Mouse (Mus musculus) CH12.LX (cell line): ENCODE measurements at regions not wholly inside any gene's neighbourhood (a gene's known extent, or its start where the extent isn't known, plus 50 kb on each side); places are given as distances from the start of the nearest gene placed in this dataset.

Source experiments
- DNase-seq: peaks from one replicate; pipeline ENCODE4 v3.0.0-alpha.2; 2013; ENCODE audit errors: extremely low read depth
- H3K27ac ChIP-seq: 2 replicates; pipeline ENCODE4 v1.5.1; 2012; ENCODE audit warnings: low read depth, mild to moderate bottlenecking, control low read depth, moderate library complexity; ENCODE audit not compliant: insufficient read depth
- H3K27me3 ChIP-seq: replicated peaks from 2 replicates; pipeline ENCODE3; 2012; ENCODE audit warnings: inconsistent platforms
- H3K36me3 ChIP-seq, 2 experiments: replicated peaks in 1 of 2; 2 replicates each; pipeline versions ENCODE3 to v1.6.1; 2012; ENCODE audit warnings: inconsistent platforms in 1 of 2, low read length in 1 of 2, mild to moderate bottlenecking in 1 of 2, mixed read lengths in 1 of 2, moderate library complexity in 1 of 2; ENCODE audit not compliant: control insufficient read depth in 1 of 2, insufficient read depth in 1 of 2
- H3K4me1 ChIP-seq, 2 experiments: 2 replicates each; pipeline ENCODE4 v1.6.1; 2012; ENCODE audit warnings: inconsistent platforms in 1 of 2, moderate library complexity in 1 of 2; ENCODE audit not compliant: insufficient read depth in 2 of 2, control insufficient read depth in 1 of 2
- H3K4me2 ChIP-seq: 2 replicates; pipeline ENCODE4 v1.6.1; 2012; ENCODE audit warnings: low read depth, mild to moderate bottlenecking, control low read depth; ENCODE audit not compliant: poor library complexity, insufficient read depth, severe bottlenecking
- H3K4me3 ChIP-seq, 3 experiments: fragments of 150-350 bp in 1 of 3; sonication (generic) in 1 of 3; replicated peaks in 1 of 3; 2 replicates each; pipeline versions ENCODE3 to v1.5.1; 2011 to 2012; ENCODE audit warnings: low read depth in 2 of 3, low read length in 2 of 3, mild to moderate bottlenecking in 2 of 3, moderate library complexity in 2 of 3, control low read depth in 1 of 3, improper control_type of control experiment in 1 of 3, inconsistent platforms in 1 of 3, mixed read lengths in 1 of 3; ENCODE audit not compliant: poor library complexity in 1 of 3
- H3K79me2 ChIP-seq: replicated peaks from 2 replicates; pipeline ENCODE4 v1.6.1; 2012; ENCODE audit warnings: mild to moderate bottlenecking, moderate library complexity; ENCODE audit not compliant: control insufficient read depth, poor library complexity, insufficient read depth, severe bottlenecking; ENCODE audit errors: extremely low read depth
- H3K9ac ChIP-seq: 2 replicates; pipeline ENCODE4 v1.6.1; 2012; ENCODE audit warnings: low read depth, mild to moderate bottlenecking, control low read depth, moderate library complexity; ENCODE audit not compliant: insufficient read depth
- H3K9me3 ChIP-seq: replicated peaks from 2 replicates; pipeline ENCODE3; 2012; ENCODE audit warnings: low read length, inconsistent platforms, mixed read lengths
- BHLHE40 ChIP-seq: IDR thresholded peaks from 2 replicates; pipeline ENCODE4 v1.6.1; 2011; ENCODE audit warnings: mild to moderate bottlenecking, low read depth, low read length, improper control_type of control experiment
- CHD1 ChIP-seq: IDR thresholded peaks from 2 replicates; pipeline ENCODE4 v1.6.1; 2012; ENCODE audit warnings: low read depth, low read length, improper control_type of control experiment, inconsistent platforms
- CHD2 ChIP-seq: IDR thresholded peaks from 2 replicates; pipeline ENCODE4 v1.6.1; 2011; ENCODE audit warnings: low read length, improper control_type of control experiment
- CTCF ChIP-seq, 2 experiments: IDR thresholded peaks in 1 of 2; conservative IDR thresholded peaks in 1 of 2; 2 replicates each; pipeline ENCODE4 v1.5.1; 2011 to 2012; ENCODE audit warnings: low read depth in 2 of 2, low read length in 2 of 2, improper control_type of control experiment in 1 of 2, inconsistent platforms in 1 of 2, mild to moderate bottlenecking in 1 of 2, moderate library complexity in 1 of 2
- ELF1 ChIP-seq: IDR thresholded peaks from 2 replicates; pipeline ENCODE4 v1.6.1; 2014; ENCODE audit warnings: low read depth, mild to moderate bottlenecking, inconsistent platforms, low read length, improper control_type of control experiment
- HCFC1 ChIP-seq: IDR thresholded peaks from 2 replicates; pipeline ENCODE4 v1.6.1; 2012; ENCODE audit warnings: low read depth, mild to moderate bottlenecking, inconsistent platforms, low read length, improper control_type of control experiment
- IRF4 ChIP-seq: IDR thresholded peaks from 2 replicates; pipeline ENCODE4 v1.6.1; 2014; ENCODE audit warnings: low read depth, mild to moderate bottlenecking, inconsistent platforms, low read length, improper control_type of control experiment
- KAT2A ChIP-seq: IDR thresholded peaks from 2 replicates; pipeline ENCODE4 v1.6.1; 2012; ENCODE audit warnings: low read length, improper control_type of control experiment, inconsistent platforms; ENCODE audit not compliant: insufficient replicate concordance
- MAX ChIP-seq: IDR thresholded peaks from 2 replicates; pipeline ENCODE4 v1.6.1; 2011; ENCODE audit warnings: low read length, improper control_type of control experiment
- MEF2A ChIP-seq: IDR thresholded peaks from 2 replicates; pipeline ENCODE4 v1.6.1; 2014; ENCODE audit warnings: low read depth, mild to moderate bottlenecking, inconsistent platforms, low read length, improper control_type of control experiment, borderline replicate concordance
- MXI1 ChIP-seq: IDR thresholded peaks from 2 replicates; pipeline ENCODE4 v1.6.1; 2011; ENCODE audit warnings: mild to moderate bottlenecking, low read depth, low read length, improper control_type of control experiment
- MYC ChIP-seq: IDR thresholded peaks from 2 replicates; pipeline ENCODE4 v1.6.1; 2011; ENCODE audit warnings: low read depth, mild to moderate bottlenecking, improper control_type of control experiment, low read length
- NELFE ChIP-seq: IDR thresholded peaks from 2 replicates; pipeline ENCODE4 v1.6.1; 2011; ENCODE audit warnings: low read depth, low read length, improper control_type of control experiment
- NRF1 ChIP-seq: IDR thresholded peaks from 2 replicates; pipeline ENCODE4 v1.6.1; 2014; ENCODE audit warnings: low read depth, mild to moderate bottlenecking, inconsistent platforms, low read length, improper control_type of control experiment, moderate library complexity
- PAX5 ChIP-seq: IDR thresholded peaks from 2 replicates; pipeline ENCODE4 v1.6.1; 2012; ENCODE audit warnings: low read length, inconsistent platforms, mixed read lengths
- SIN3A ChIP-seq: IDR thresholded peaks from 2 replicates; pipeline ENCODE4 v1.6.1; 2012; ENCODE audit warnings: low read length, improper control_type of control experiment, inconsistent platforms
- TBP ChIP-seq: conservative IDR thresholded peaks from 2 replicates; pipeline ENCODE4 v1.6.1; 2011; ENCODE audit warnings: low read depth, low read length, improper control_type of control experiment
- UBTF ChIP-seq: IDR thresholded peaks from 2 replicates; pipeline ENCODE4 v1.6.1; 2012; ENCODE audit warnings: low read depth, mild to moderate bottlenecking, inconsistent platforms, low read length, improper control_type of control experiment, moderate library complexity
- USF2 ChIP-seq: conservative IDR thresholded peaks from 2 replicates; pipeline ENCODE4 v1.6.1; 2011; ENCODE audit warnings: low read depth, low read length, improper control_type of control experiment
- ZMIZ1 ChIP-seq: IDR thresholded peaks from 2 replicates; pipeline ENCODE4 v1.6.1; 2012; ENCODE audit warnings: low read depth, mild to moderate bottlenecking, inconsistent platforms, low read length, improper control_type of control experiment
- ZNF384 ChIP-seq: IDR thresholded peaks from 2 replicates; pipeline ENCODE4 v1.6.1; 2012; ENCODE audit warnings: low read depth, low read length, improper control_type of control experiment, inconsistent platforms
- dilution Hi-C: fragments of 300-500 bp; cut with MboI; formaldehyde crosslinking; loops from 2 replicates; pipeline ENCODE4 v1.14.3; 2020; ENCODE audit warnings: low sequenced_read_pairs; ENCODE audit not compliant: extremely low pct_unique_long_range_greater_than_20kb, extremely low pct_ligation_motif_present
- in situ Hi-C: fragments of 300-500 bp; cut with MboI; formaldehyde crosslinking; loops from 3 replicates; pipeline ENCODE4 v1.14.3; 2019; ENCODE audit warnings: low sequenced_read_pairs, low pct_ligation_motif_present, low pct_unique_long_range_greater_than_20kb, mixed read lengths

GRCm38 (mm10) chr14:98654191-98654809 is 339.8 kb downstream of the Rpl36a-ps1 start:
- TF ChIP-seq KAT2A: no peak
- no peak for TF ChIP-seq CHD1
- TF ChIP-seq ZNF384: no peak
- no peak for TF ChIP-seq USF2
- no peak for TF ChIP-seq CTCF (conservative IDR thresholded peaks at IDR 0.05 in 1 of 2, IDR thresholded peaks at IDR 0.05 in 1 of 2; ENCODE audit: low read depth in 2 of 2, low read length in 2 of 2)
- Histone ChIP-seq H3K27me3 (no peaks in the 10 kb centered on the region), H3K9ac (no peak overlapping the region), H3K79me2 (no peaks in the 10 kb centered on the region), H3K9me3 (peaks cover 36% of the 10 kb centered on the region), H3K4me1 (no peaks in the 10 kb centered on the region), H3K4me2 (no peak overlapping the region), H3K4me3 (no peak overlapping the region), H3K36me3 (no peaks in the 10 kb centered on the region), H3K27ac (no peak overlapping the region)
- no peak for DNase-seq
- in situ Hi-C loops: no loop called here
- dilution Hi-C loops: no loop called here

DNA sequence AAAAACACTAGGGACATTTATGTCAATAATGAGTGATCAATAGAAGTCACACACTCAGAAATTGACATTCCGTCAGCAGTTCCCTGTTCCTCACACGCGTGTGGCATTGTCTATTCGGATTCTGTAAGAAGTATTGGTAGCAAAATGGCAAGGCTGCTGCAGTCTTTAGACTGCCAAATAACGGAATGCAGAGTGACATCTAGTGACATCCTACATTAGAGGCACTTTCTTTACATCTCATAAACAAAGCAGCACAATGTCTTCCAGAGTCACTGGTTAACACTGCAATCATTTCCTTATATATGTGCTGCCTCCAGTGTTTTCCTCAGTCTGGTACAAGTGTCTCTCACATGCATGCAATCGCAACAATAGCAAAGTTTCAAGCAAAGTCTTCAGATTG is 342.9 kb downstream of the Rpl36a-ps1 start:
- no peaks in the 10 kb centered on the region for H3K79me2 ChIP-seq
- in situ Hi-C loops (no loop called here), dilution Hi-C loops (no loop called here)
- H3K4me3 ChIP-seq: no peak overlapping the region
- no peak overlapping the region for H3K27ac ChIP-seq
- peaks cover 40% of the 10 kb centered on the region for H3K9me3 ChIP-seq
- TF ChIP-seq HCFC1 (no peak), ZMIZ1 (no peak), ELF1 (no peak), NRF1 (no peak), PAX5 (no peak), SIN3A (no peak), MXI1 (no peak), NELFE (no peak), MYC (no peak), MEF2A (no peak), TBP (no peak), MAX (no peak), BHLHE40 (no peak), UBTF (no peak), CHD1 (no peak), CTCF (conservative IDR thresholded peaks at IDR 0.05 in 1 of 2, IDR thresholded peaks at IDR 0.05 in 1 of 2; ENCODE audit: low read depth in 2 of 2, low read length in 2 of 2) (no peak), CHD2 (no peak), IRF4 (no peak)
- H3K4me2 ChIP-seq: no peak overlapping the region
- no peaks in the 10 kb centered on the region for H3K27me3 ChIP-seq
- no peaks in the 10 kb centered on the region for H3K4me1 ChIP-seq
- no peaks in the 10 kb centered on the region for H3K36me3 ChIP-seq
- H3K9ac ChIP-seq: no peak overlapping the region
- DNase-seq: no peak
